Mouse (Mus musculus) C2C12 (cell line): ENCODE results near the gene Cse1l.

Source experiments
- CEBPB ChIP-seq: IDR thresholded peaks from one replicate; pipeline ENCODE4 v1.6.1; 2011; ENCODE audit warnings: low read depth, mild to moderate bottlenecking, control low read depth, moderate library complexity
- CTCF ChIP-seq: IDR thresholded peaks from one replicate; pipeline ENCODE4 v1.5.1; 2011; ENCODE audit not compliant: control insufficient read depth, insufficient read depth, insufficient read length
- FOSL1 ChIP-seq: IDR thresholded peaks from one replicate; pipeline ENCODE4 v1.8.0; 2011; ENCODE audit warnings: mild to moderate bottlenecking, low read length; ENCODE audit not compliant: poor library complexity, insufficient read depth, severe bottlenecking
- MAX ChIP-seq: IDR thresholded peaks from one replicate; pipeline ENCODE4 v1.6.1; 2011; ENCODE audit warnings: mild to moderate bottlenecking, control low read depth
- MYOG ChIP-seq: IDR thresholded peaks from one replicate; pipeline ENCODE4 v1.6.1; 2011; ENCODE audit not compliant: control insufficient read depth, insufficient read length; ENCODE audit errors: extremely low read depth
- USF1 ChIP-seq: IDR thresholded peaks from one replicate; pipeline ENCODE4 v1.6.1; 2011; ENCODE audit warnings: low read depth, mild to moderate bottlenecking, control low read depth, moderate library complexity

GRCm38 (mm10) chr2:166960648-166961330, 54.9 kb downstream of the Cse1l start:
- no peak for TF ChIP-seq USF1
- no peak for TF ChIP-seq CTCF
- no peak for TF ChIP-seq MAX
- no peak for TF ChIP-seq MYOG
- TF ChIP-seq CEBPB = no peak
- no peak for TF ChIP-seq FOSL1
